In genomic region chrX:11821880-11822768, GRCm38 (mm10) we compare ENCODE assay signal across 10 mouse cellular contexts.
DNase-seq lines count a peak whose midpoint lies in the region; ATAC-seq and TF ChIP-seq lines count a peak whose summit lies in the region.
"Had no signal": no experiment of that assay in that cellular context is flagged by ENCODE, and none has a peak within 500 bp of the region (broad histone marks: within the 10 kb centered on the region; RNA-seq: fewer than 3 reads in every experiment).

No protein-coding gene starts in this region.

- ATAC-seq in neural tube, embryonic 11.5 days (ENCODE audit: insufficient read depth, low FRiP score, low TSS enrichment): peak; percentile 31; the same call in 1 of the 2 replicates
- ATAC-seq in hindbrain, postnatal 0 days: peak; percentile 94
- peak; percentile 76 for ATAC-seq in neural tube, embryonic 14.5 days (ENCODE audit: low read depth)
- ATAC-seq in stomach, postnatal 0 days (ENCODE audit: low FRiP score, low TSS enrichment): no peak

- no peaks in the 10 kb centered on the region for H3K4me1 ChIP-seq in neural tube, embryonic 11.5 days (ENCODE audit: control insufficient read depth, insufficient read depth, low read length)
- no peaks in the 10 kb centered on the region for H3K4me1 ChIP-seq in hindbrain, postnatal 0 days (ENCODE audit: insufficient read depth, low read length)
- H3K4me1 ChIP-seq in neural tube, embryonic 14.5 days (ENCODE audit: control insufficient read depth, insufficient read depth, low read length): no peaks in the 10 kb centered on the region
- H3K4me1 ChIP-seq in stomach, postnatal 0 days (replicated peaks; ENCODE audit: control insufficient read depth, insufficient read depth): no peaks in the 10 kb centered on the region
- H3K4me1 ChIP-seq: liver, embryonic 15.5 days had no signal

- H3K27ac ChIP-seq in neural tube, embryonic 11.5 days (ENCODE audit: low read depth, low read length): no peak overlapping the region
- H3K27ac ChIP-seq in hindbrain, postnatal 0 days: no peak overlapping the region
- H3K27ac ChIP-seq in neural tube, embryonic 14.5 days (ENCODE audit: low read depth, low read length): no peak overlapping the region
- H3K27ac ChIP-seq in stomach, postnatal 0 days (replicated peaks): no peak overlapping the region
- H3K27ac ChIP-seq: liver, embryonic 15.5 days had no signal

- no peak overlapping the region for H3K4me3 ChIP-seq in neural tube, embryonic 11.5 days (ENCODE audit: low read depth, low read length)
- H3K4me3 ChIP-seq in hindbrain, postnatal 0 days (ENCODE audit: low read length): no peak overlapping the region
- no peak overlapping the region for H3K4me3 ChIP-seq in neural tube, embryonic 14.5 days (ENCODE audit: low read depth, low read length)
- no peak overlapping the region for H3K4me3 ChIP-seq in stomach, postnatal 0 days (ENCODE audit: low read depth, low read length)
- H3K4me3 ChIP-seq: liver, embryonic 15.5 days had no signal

- intact Hi-C loops in heart, postnatal 25 days (cut with DNase I): no loop called here

- TF ChIP-seq EP300 in stomach, postnatal 0 days (optimal IDR thresholded peaks at IDR 0.05): no peak

- TF ChIP-seq CTCF in hindbrain, postnatal 0 days (IDR thresholded peaks at IDR 0.05; ENCODE audit: low read depth): no peak
- no peak for TF ChIP-seq CTCF in stomach, postnatal 0 days (IDR thresholded peaks at IDR 0.05; ENCODE audit: low read depth)

- H3K27me3 ChIP-seq in neural tube, embryonic 11.5 days (ENCODE audit: control insufficient read depth, insufficient read depth, low read length): no peaks in the 10 kb centered on the region
- no peaks in the 10 kb centered on the region for H3K27me3 ChIP-seq in hindbrain, postnatal 0 days (ENCODE audit: insufficient read depth, low read length)
- H3K27me3 ChIP-seq in neural tube, embryonic 14.5 days (ENCODE audit: control insufficient read depth, insufficient read depth, low read length): no peaks in the 10 kb centered on the region
- no peaks in the 10 kb centered on the region for H3K27me3 ChIP-seq in stomach, postnatal 0 days (ENCODE audit: control insufficient read depth, insufficient read depth, low read length)
- H3K27me3 ChIP-seq: liver, embryonic 15.5 days had no signal

- no peaks in the 10 kb centered on the region for H3K9me3 ChIP-seq in neural tube, embryonic 11.5 days (ENCODE audit: control insufficient read depth, low read length)
- no peaks in the 10 kb centered on the region for H3K9me3 ChIP-seq in hindbrain, postnatal 0 days (ENCODE audit: low read length)
- H3K9me3 ChIP-seq in neural tube, embryonic 14.5 days (ENCODE audit: control insufficient read depth, low read length): no peaks in the 10 kb centered on the region
- H3K9me3 ChIP-seq in stomach, postnatal 0 days (ENCODE audit: control insufficient read depth, low read length): no peaks in the 10 kb centered on the region
- H3K9me3 ChIP-seq: liver, embryonic 15.5 days had no signal

- no peaks in the 10 kb centered on the region for H3K36me3 ChIP-seq in neural tube, embryonic 11.5 days (ENCODE audit: control insufficient read depth, insufficient read depth, low read length)
- no peaks in the 10 kb centered on the region for H3K36me3 ChIP-seq in hindbrain, postnatal 0 days (ENCODE audit: insufficient read depth, low read length)
- H3K36me3 ChIP-seq in neural tube, embryonic 14.5 days (ENCODE audit: control insufficient read depth, insufficient read depth, low read length): no peaks in the 10 kb centered on the region
- H3K36me3 ChIP-seq in stomach, postnatal 0 days (ENCODE audit: control insufficient read depth, insufficient read depth, low read length): no peaks in the 10 kb centered on the region
- H3K36me3 ChIP-seq: liver, embryonic 15.5 days had no signal

- no peak overlapping the region for H3K4me2 ChIP-seq in neural tube, embryonic 11.5 days (ENCODE audit: low read depth)
- H3K4me2 ChIP-seq in hindbrain, postnatal 0 days (ENCODE audit: low read depth, low read length): no peak overlapping the region
- no peak overlapping the region for H3K4me2 ChIP-seq in neural tube, embryonic 14.5 days (ENCODE audit: low read depth, low read length)
- no peak overlapping the region for H3K4me2 ChIP-seq in stomach, postnatal 0 days (replicated peaks; ENCODE audit: low read depth)
- H3K4me2 ChIP-seq: liver, embryonic 15.5 days had no signal

- WGBS in neural tube, embryonic 11.5 days: 46% methylated on average over 16 of the region's 16 CpGs
- WGBS in hindbrain, postnatal 0 days: 39% methylated on average over 16 of the region's 16 CpGs
- 39% methylated on average over 16 of the region's 16 CpGs for WGBS in neural tube, embryonic 14.5 days
- WGBS in stomach, postnatal 0 days: 63% methylated on average over 16 of the region's 16 CpGs

- no peak for DNase-seq in neural tube, embryonic 11.5 days (ENCODE audit: low spot score)
- no peak for DNase-seq in neural tube, embryonic 10.5 days (ENCODE audit: extremely low spot score, low spot score)
- DNase-seq in cerebellum, adult 9-10 months: peak; percentile 93
- DNase-seq in hindbrain, postnatal 0 days (ENCODE audit: low spot score): peak; percentile 81
- DNase-seq in stomach, postnatal 0 days (ENCODE audit: low spot score): no peak
- DNase-seq in spleen, adult 12 weeks (ENCODE audit: low spot score): no peak
- DNase-seq in heart, postnatal 25 days (ENCODE audit: low spot score): no peak
- DNase-seq: adrenal gland, postnatal 10 days had no signal

- H3K9ac ChIP-seq in neural tube, embryonic 11.5 days (ENCODE audit: low read length): no peak overlapping the region
- H3K9ac ChIP-seq in hindbrain, postnatal 0 days (replicated peaks; ENCODE audit: low read length): no peak overlapping the region
- no peak overlapping the region for H3K9ac ChIP-seq in neural tube, embryonic 14.5 days (replicated peaks; ENCODE audit: low read depth, low read length)
- H3K9ac ChIP-seq in stomach, postnatal 0 days (ENCODE audit: low read length): no peak overlapping the region
- H3K9ac ChIP-seq: liver, embryonic 15.5 days had no signal

Comparison
In these comparisons a context has a peak if more than half of its experiments do, and no peak if none do; other contexts are left out.
1. DNase-seq: peak in cerebellum, adult 9-10 months (single experiment) and hindbrain, postnatal 0 days (single experiment); none in neural tube, embryonic 11.5 days (single experiment), neural tube, embryonic 10.5 days (single experiment), stomach, postnatal 0 days (single experiment), spleen, adult 12 weeks (single experiment) and heart, postnatal 25 days (single experiment).